Mouse (Mus musculus): Measurements from ENCODE around the gene Iqgap1. TPM values are rescaled to one million over a fixed set of nuclear protein-coding genes. Genes with fewer than 3 reads are reported as not detected.

The Iqgap1 gene
- 35.6 and 49.4 TPM in 2 replicates for polyA plus RNA-seq (2015; fragmentation: Nextera tagmentation; extraction: Ambion mirVana)

DNA sequence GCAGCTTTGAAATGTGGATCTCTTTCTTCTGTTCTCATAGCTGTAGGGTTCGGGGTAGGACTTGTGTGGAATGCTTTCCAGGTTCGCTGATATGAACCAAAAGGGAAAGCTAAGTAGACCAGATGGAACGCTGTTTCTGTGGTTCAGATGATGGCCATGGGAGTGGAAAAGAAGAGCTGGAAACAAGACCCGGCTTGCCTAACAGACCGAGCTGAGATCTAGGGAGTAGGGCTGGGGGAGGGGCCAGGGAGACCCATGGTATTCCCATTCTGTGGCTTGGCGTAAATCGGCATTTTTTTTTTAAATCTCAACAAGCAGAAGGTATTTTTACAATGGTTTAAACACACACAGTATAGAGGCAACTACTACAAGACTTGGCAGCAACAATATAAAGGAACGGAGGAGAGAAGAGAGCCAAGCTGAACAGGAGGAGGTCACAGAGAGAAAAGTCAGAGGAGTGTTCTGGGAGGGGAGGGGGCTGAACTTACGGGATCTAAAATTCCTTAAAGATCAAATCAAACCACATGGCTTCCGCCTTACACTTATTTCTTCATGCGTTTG, at the start of gene Iqgap1:
Gene Iqgap1 (minus strand): TSS at position 132 of the 561 bp plus-strand sequence.
- no peak within 1 kb of the TSS for H3K9ac ChIP-seq
- H3K4me3 ChIP-seq, result no peak within 1 kb of the TSS
- no peak for ATAC-seq (replicated peaks; ENCODE audit: insufficient number of reproducible peaks, insufficient read depth, low FRiP score, low read depth)
- WGBS, result 57% methylated on average over 11 of the region's 11 CpGs
- H3K36me3 ChIP-seq, result no peaks in the 10 kb centered on the region
- peaks cover 18% of the 10 kb centered on the region for H3K4me1 ChIP-seq (replicated peaks)
- no peaks in the 10 kb centered on the region for H3K27me3 ChIP-seq
- no peaks in the 10 kb centered on the region for H3K9me3 ChIP-seq (replicated peaks)
- no peak within 1 kb of the TSS for H3K27ac ChIP-seq
- no peak within 1 kb of the TSS for H3K4me2 ChIP-seq

DNA sequence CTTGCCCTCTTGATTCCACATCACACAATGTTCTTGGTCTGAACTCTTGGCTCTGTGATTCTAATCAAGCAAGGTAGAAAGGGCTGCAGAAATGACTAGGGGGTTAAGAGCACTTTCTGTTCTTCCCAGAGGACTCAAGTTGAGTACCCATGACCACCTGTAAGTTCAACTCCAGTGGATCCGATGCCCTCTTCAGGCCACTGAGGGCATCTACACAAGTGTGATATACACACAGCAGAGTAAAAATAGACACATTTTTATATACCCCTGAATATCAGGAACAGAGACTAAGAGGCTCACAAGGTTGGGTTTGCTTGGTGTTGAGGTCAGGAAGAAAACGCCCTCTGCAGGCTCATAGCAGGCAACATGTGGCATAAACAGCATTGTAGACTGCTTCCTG, 47.9 kb upstream of the Iqgap1 start:
- H3K27me3 ChIP-seq, result no peaks in the 10 kb centered on the region
- 96% methylated on average over 2 of the region's 2 CpGs for WGBS
- H3K4me3 ChIP-seq, result no peak overlapping the region
- H3K27ac ChIP-seq, result no peak overlapping the region
- no peaks in the 10 kb centered on the region for H3K9me3 ChIP-seq (replicated peaks)
- no peak for ATAC-seq (replicated peaks; ENCODE audit: insufficient number of reproducible peaks, insufficient read depth, low FRiP score, low read depth)
- H3K36me3 ChIP-seq, result peaks cover 80% of the 10 kb centered on the region
- H3K9ac ChIP-seq, result no peak overlapping the region
- H3K4me2 ChIP-seq, result no peak overlapping the region
- peaks cover under 1% of the 10 kb centered on the region; the same call in 1 of the 2 replicates for H3K4me1 ChIP-seq (replicated peaks)

DNA sequence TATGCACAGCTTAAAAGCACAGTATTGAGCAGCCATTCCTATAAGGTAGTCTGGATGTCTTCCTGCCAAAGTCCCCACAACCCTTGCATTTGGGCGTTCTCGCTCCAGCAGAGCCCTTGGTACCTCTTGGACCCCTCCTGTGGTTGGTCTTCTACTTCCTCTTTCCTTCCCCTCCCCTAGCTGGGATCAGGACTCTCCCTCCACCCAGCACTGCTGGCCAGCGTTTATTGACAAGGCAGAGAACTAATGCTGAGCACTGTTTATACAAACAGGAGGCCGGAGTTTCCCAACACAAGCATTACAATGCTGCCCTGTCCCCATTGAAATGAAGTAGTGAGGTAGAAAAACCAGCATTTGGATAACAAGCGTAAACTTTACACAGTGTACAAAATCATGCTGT, 47.3 kb upstream of the Iqgap1 start:
- no peaks in the 10 kb centered on the region for H3K27me3 ChIP-seq
- H3K27ac ChIP-seq, result no peak overlapping the region
- WGBS, result 86% methylated on average over 5 of the region's 5 CpGs
- H3K4me3 ChIP-seq, result no peak overlapping the region
- H3K36me3 ChIP-seq, result peaks cover 86% of the 10 kb centered on the region
- ATAC-seq (replicated peaks; ENCODE audit: insufficient number of reproducible peaks, insufficient read depth, low FRiP score, low read depth), result no peak
- H3K4me2 ChIP-seq, result no peak overlapping the region
- H3K9ac ChIP-seq, result no peak overlapping the region
- no peaks in the 10 kb centered on the region for H3K9me3 ChIP-seq (replicated peaks)
- peaks cover 2% of the 10 kb centered on the region; the same call in 1 of the 2 replicates for H3K4me1 ChIP-seq (replicated peaks)

DNA sequence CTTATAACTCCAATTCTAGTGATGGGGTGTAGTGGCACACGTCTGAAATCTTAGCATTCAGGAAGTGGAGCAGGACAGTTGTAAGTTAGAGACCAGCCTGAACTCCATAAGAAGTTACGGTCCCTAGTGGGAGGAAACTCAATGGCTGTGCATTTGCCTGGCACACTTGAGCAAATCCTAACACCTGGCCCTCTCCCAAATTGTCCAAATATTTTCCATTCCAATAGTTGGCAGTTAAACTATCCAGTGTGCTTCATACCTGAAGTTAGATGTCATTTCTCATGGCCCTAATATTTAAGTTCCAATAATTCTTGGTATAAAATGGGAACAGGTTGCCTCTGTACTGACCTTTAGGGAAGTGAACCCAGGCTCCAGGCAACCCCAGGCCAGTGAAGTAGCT, 42.9 kb upstream of the Iqgap1 start:
- Histone ChIP-seq H3K27ac (no peak overlapping the region), H3K9ac (no peak overlapping the region), H3K27me3 (no peaks in the 10 kb centered on the region), H3K36me3 (peaks cover 74% of the 10 kb centered on the region), H3K4me1 (replicated peaks) (peaks cover 15% of the 10 kb centered on the region), H3K9me3 (replicated peaks) (no peaks in the 10 kb centered on the region), H3K4me3 (no peak overlapping the region), H3K4me2 (no peak overlapping the region)
- WGBS, result 79% methylated on average over 2 of the region's 2 CpGs
- no peak for ATAC-seq (replicated peaks; ENCODE audit: insufficient number of reproducible peaks, insufficient read depth, low FRiP score, low read depth)

DNA sequence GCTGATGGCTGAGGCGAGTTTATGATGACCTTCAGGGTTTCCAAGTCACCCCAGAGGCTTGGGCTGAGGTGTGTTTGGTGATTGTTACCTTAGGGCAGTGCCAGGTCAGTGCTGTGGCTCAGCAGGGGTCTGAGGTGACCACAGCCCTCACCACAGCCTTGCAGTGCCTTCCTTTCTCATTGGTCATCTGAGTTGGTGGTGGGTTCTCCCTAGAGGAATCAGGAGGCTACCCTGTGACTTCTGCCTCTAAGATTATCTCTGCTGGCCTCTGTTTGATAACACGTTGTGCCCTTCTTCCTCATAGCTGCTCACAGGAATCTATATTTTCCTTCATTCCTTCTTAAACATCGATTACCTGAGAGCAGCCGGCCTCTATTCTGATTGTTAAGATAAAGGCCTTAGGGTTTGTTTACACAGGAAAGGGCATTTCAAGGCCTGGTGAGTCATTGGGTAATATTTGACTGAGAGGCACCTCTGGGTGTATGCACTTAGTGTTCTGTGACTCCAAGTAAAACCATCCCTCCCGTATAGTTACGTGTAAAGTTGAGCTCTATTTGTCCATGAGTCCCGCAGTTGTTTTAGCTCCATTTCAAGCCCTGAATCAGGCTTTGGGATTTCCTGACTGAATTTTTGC, 40.9 kb upstream of the Iqgap1 start:
- H3K27ac ChIP-seq, result no peak overlapping the region
- 61% methylated on average over 7 of the region's 7 CpGs for WGBS

DNA sequence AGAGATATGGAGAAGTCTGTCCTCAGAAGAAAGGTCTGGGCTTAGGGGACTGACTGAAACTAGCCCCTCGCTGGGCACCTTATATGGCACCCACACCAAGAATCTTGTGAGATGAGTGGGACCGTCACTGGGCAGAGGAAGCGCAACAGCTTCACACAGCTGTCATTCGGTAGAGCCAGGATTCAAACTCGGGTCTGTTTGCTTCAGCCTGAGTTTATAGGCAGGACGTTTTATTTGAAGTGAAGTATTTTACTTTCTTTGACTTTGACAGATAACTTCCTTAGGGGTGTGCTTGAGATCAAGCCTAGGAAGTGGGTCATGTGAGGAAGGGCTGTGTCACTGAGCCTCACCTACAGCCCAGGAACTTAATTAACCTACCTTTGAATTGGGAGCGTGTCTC, 39.7 kb upstream of the Iqgap1 start:
- Histone ChIP-seq H3K4me3 (0 out of 2 replicates have a peak overlapping the region, but pooled peaks have one; percentile 2), H3K36me3 (peaks cover 50% of the 10 kb centered on the region), H3K9me3 (replicated peaks) (no peaks in the 10 kb centered on the region), H3K9ac (no peak overlapping the region), H3K27me3 (no peaks in the 10 kb centered on the region), H3K4me2 (peak overlapping the region; percentile 34), H3K27ac (peak overlapping the region; percentile 82), H3K4me1 (replicated peaks) (peaks cover 34% of the 10 kb centered on the region)
- 81% methylated on average over 7 of the region's 7 CpGs for WGBS
- no peak for ATAC-seq (replicated peaks; ENCODE audit: insufficient number of reproducible peaks, insufficient read depth, low FRiP score, low read depth)

More for the DNA sequence above, 40.9 kb upstream of the Iqgap1 start:
- Histone ChIP-seq H3K27me3 (no peaks in the 10 kb centered on the region), H3K4me3 (no peak overlapping the region), H3K9me3 (replicated peaks) (no peaks in the 10 kb centered on the region), H3K4me1 (replicated peaks) (peaks cover 32% of the 10 kb centered on the region), H3K36me3 (peaks cover 59% of the 10 kb centered on the region), H3K9ac (no peak overlapping the region), H3K4me2 (no peak overlapping the region)
- no peak for ATAC-seq (replicated peaks; ENCODE audit: insufficient number of reproducible peaks, insufficient read depth, low FRiP score, low read depth)

DNA sequence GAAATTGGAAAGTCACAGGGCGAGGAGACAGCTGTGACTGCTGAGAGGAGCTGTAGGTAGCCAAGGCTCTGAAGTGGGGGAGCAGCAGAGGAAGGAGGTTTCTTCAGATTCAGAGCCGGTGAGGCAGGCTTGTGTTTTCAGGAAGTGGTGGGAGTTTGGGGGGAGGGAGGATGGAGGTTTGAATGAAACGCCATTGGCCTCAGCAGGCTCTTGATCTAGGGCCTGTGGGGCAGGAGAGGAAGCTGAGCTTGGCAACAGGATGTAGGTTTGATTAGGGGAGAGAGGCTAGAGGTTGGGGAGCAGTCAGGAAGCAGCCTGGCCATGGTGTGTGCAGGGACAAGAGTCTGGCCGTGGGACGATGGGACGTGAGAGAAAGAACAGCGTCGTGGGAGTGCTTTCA, 39.1 kb upstream of the Iqgap1 start:
- Histone ChIP-seq H3K36me3 (peaks cover 43% of the 10 kb centered on the region), H3K27ac (peak overlapping the region; percentile 82), H3K9ac (no peak overlapping the region), H3K27me3 (no peaks in the 10 kb centered on the region), H3K4me1 (replicated peaks) (peaks cover 38% of the 10 kb centered on the region), H3K9me3 (replicated peaks) (no peaks in the 10 kb centered on the region), H3K4me3 (0 out of 2 replicates have a peak overlapping the region, but pooled peaks have one; percentile 2), H3K4me2 (peak overlapping the region; percentile 34)
- peak; percentile 55 for ATAC-seq (replicated peaks; ENCODE audit: insufficient number of reproducible peaks, insufficient read depth, low FRiP score, low read depth)
- 48% methylated on average over 8 of the region's 8 CpGs for WGBS

DNA sequence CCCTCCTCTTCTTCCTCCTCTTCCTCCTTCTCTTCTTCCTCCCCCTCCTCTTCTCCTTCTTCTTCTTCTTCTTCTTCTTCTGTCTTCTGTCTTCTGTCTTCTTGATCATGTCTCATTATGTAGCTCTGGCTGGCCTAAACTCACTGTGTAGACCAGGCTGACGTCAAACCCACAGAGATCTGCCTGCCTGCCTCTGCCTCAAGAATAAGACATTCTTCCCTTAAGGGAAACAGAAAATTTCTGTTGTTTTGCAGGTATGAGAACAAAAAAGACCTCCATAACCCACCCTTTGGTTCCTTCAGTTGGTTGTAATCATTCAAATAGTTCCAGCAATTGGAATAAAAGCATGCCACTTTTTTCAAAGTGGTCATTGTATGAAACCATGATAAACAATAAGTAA, 38.4 kb upstream of the Iqgap1 start:
- Histone ChIP-seq H3K4me1 (replicated peaks) (peaks cover 38% of the 10 kb centered on the region), H3K9me3 (replicated peaks) (no peaks in the 10 kb centered on the region), H3K9ac (no peak overlapping the region), H3K4me2 (no peak overlapping the region), H3K27me3 (no peaks in the 10 kb centered on the region), H3K27ac (peak overlapping the region; percentile 82), H3K36me3 (peaks cover 38% of the 10 kb centered on the region), H3K4me3 (no peak overlapping the region)
- no peak for ATAC-seq (replicated peaks; ENCODE audit: insufficient number of reproducible peaks, insufficient read depth, low FRiP score, low read depth)
- 67% methylated on average over 1 of the region's 1 CpGs for WGBS

DNA sequence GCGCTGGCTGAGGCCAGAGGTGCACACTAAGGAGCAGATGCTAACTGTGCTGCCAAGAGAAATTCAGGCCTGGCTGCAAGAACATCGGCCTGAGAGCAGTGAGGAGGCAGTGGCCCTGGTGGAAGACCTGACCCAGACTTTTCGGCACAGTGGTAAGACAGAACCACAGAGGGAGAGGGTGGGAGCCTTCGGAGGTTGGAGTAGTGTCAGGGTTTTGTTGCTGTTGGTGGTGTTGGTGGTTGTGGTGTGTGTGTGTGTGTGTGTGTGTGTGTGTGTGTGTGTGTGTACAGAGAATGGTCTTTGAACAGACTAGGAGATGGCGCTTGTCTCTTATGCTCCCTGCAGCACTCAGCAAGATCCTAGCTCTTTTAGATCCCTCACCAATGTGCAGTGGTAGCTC, 37.7 kb upstream of the Iqgap1 start:
- Histone ChIP-seq H3K27ac (peak overlapping the region; percentile 82), H3K9ac (0 out of 2 replicates have a peak overlapping the region, but pooled peaks have one; percentile 9), H3K4me1 (replicated peaks) (peaks cover 36% of the 10 kb centered on the region), H3K27me3 (no peaks in the 10 kb centered on the region), H3K4me2 (peak overlapping the region; percentile 34; the same call in 1 of the 2 replicates), H3K9me3 (replicated peaks) (no peaks in the 10 kb centered on the region), H3K36me3 (peaks cover 32% of the 10 kb centered on the region), H3K4me3 (0 out of 2 replicates have a peak overlapping the region, but pooled peaks have one; percentile 13)
- no peak for ATAC-seq (replicated peaks; ENCODE audit: insufficient number of reproducible peaks, insufficient read depth, low FRiP score, low read depth)
- 69% methylated on average over 5 of the region's 5 CpGs for WGBS

DNA sequence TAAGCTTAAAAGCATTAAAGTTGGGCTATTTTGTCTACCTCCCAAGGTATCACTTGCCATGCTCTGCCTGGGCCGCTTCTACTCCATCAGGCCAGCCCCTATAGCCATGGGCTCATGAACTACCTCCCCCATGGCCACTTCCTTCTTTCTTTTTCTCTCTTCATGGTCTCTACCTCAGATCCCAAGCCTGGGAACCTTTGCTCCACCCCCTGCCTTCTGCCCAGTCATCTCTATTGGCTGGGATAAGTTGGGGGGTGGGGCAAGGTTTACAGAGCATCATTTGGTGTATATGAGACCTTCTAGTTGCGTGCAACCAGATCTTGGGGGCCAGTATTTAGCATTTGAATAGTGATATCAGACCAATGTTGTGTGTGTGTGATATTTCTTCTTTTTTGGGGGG, 36.7 kb upstream of the Iqgap1 start:
- ATAC-seq (replicated peaks; ENCODE audit: insufficient number of reproducible peaks, insufficient read depth, low FRiP score, low read depth), result no peak
- Histone ChIP-seq H3K27ac (no peak overlapping the region), H3K27me3 (no peaks in the 10 kb centered on the region), H3K4me2 (no peak overlapping the region; the same call in 1 of the 2 replicates), H3K9ac (no peak overlapping the region), H3K9me3 (replicated peaks) (no peaks in the 10 kb centered on the region), H3K4me3 (no peak overlapping the region), H3K4me1 (replicated peaks) (peaks cover 36% of the 10 kb centered on the region), H3K36me3 (peaks cover 21% of the 10 kb centered on the region)
- 88% methylated on average over 2 of the region's 2 CpGs for WGBS

DNA sequence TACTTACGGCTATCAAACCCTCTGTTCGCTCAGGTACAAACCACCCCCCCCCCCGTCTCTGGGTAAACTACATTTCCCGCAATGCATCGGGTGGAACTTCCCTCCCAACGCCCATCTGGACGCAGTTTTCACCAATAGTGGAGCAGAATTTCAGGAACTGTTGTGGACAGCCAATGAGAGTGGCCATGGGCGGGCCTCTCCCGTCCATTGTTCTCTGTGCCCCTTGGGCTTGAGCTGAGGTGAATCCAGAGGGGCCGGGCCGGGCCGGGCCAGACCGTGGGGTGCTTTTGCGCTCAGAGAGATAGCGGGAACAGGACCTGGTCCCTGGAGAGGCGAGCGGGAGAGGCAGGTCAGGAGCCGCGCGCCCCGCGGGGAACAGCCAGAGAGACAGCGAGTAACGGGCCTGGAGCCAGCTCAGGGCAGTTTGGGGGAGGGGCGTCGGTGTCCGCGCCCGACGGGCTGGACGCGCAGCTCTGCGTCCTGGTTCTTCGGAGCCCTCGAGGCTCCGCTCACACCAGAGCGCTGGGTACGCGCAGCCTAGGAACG, 35.0 kb upstream of the Iqgap1 start, which contains the start of gene Zscan2:
Gene Zscan2 (plus strand): TSS at position 192 of the 546 bp plus-strand sequence.
- Histone ChIP-seq H3K4me1 (replicated peaks) (peaks cover 33% of the 10 kb centered on the region), H3K36me3 (0 out of 2 replicates have a peak, but pooled peaks cover 10% of the 10 kb centered on the region), H3K4me3 (peak within 1 kb of the TSS; percentile 92), H3K27ac (peak within 1 kb of the TSS; percentile 94), H3K9me3 (replicated peaks) (no peaks in the 10 kb centered on the region), H3K9ac (peak within 1 kb of the TSS; percentile 92), H3K27me3 (no peaks in the 10 kb centered on the region), H3K4me2 (peak within 1 kb of the TSS; percentile 85)
- ATAC-seq (replicated peaks; ENCODE audit: insufficient number of reproducible peaks, insufficient read depth, low FRiP score, low read depth), result peak; percentile 96
- WGBS, result under 1% methylated on average over 40 of the region's 40 CpGs

Data from heart, embryonic 15.5 days (tissue).